Mouse (Mus musculus): Measurements from ENCODE around the gene Gm10697.
"Not testable (repeated sequence)": the region's sequence is repeated elsewhere in the genome, so short reads cannot be mapped to it uniquely, and the experiment has no call there.

Gene Gm10697

DNA sequence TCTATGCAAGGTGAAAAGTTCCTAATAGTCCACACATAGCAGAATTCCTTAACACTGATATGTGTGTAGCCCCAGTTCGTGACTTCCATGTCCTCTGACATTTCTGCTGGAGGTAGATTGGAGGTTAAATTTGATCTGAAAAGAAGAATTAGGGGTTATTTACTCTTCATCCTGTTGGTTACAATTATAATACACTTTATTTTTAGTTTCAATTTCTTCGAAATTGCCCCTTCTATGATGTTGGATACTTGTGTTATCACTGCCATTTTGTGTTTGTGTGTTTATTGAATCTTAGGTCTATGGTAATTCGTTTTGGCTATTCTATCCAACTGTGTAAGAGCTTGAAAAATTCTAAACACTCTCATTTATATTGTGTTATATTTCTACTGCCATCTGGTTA, at the start of gene Gm10697:
Gm10697 (minus strand) TSS at position 101 of the 400 bp plus-strand sequence.
- not testable (repeated sequence) for DNase-seq (ENCODE audit: low spot score)

DNA sequence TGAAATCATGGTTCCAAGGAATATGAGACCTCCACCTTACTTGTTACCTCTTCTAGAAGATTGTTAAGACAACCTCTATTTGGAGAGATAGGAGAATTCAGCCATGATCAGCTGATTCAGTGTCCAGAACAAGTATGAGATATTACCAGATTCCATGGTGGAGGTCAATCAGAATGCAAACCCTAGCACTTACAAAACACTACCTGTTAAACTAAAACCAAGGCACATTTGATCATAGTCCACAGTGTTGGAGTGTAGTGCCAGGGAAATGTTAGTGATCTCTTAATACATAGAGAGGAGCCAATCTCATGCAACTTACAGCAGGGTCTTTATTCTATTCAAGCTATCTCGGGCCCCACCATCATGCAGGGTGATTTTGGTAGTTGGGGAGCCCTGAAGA, 42.6 kb upstream of the Gm10697 start:
- DNase-seq (ENCODE audit: low spot score), result not testable (repeated sequence)

DNA sequence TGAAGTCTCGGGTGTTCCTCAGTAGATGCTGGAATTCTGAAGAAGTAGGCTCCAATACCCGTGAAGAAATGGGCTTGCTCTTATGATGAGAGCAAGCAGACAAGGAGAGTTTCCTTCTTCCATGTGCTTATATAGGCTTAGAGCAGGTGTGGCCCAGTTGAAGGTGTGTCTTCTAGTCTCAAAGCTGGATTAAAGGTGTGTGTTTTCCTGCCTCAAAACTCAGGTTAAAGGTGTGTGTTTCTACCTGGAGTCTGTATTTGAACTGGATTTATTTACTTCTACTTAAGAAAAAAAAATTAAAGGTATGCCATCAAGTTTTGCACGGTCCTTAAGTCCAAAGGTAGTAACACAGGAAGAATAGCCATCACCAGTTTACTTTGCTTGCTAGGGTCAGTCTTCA, 17.7 kb downstream of the Gm10697 start, which contains the start of gene Gm9125:
Gm9125 (minus strand) TSS at position 101 of the 400 bp plus-strand sequence.
- DNase-seq (ENCODE audit: low spot score), result not testable (repeated sequence)

DNA sequence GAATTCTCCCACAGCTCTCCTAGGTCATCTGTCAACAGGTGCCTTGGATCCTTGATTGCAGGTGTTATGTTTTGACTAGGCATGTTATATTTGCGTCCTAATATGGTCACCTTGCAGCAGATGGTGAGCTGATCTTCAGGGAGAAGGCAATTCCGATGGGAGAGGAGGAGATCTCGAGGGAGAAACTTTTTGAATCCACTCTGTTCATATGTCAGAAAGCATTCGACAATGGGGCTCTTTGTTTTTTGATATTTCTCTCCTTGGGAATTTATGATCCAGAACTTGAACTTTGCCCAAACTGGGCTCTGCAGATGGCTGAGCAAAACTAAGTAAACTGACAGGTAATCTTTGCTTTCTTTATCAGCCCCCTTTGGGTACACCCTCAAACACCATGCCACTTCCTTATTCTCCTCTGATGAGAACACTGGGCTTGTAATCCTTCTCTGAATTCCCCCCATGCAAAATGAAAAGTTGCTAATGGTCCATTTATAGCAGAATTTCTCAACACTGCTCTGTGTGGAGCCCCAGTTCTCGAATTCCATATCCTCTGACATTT, 22.8 kb downstream of the Gm10697 start:
- not testable (repeated sequence) for DNase-seq (ENCODE audit: low spot score)

DNA sequence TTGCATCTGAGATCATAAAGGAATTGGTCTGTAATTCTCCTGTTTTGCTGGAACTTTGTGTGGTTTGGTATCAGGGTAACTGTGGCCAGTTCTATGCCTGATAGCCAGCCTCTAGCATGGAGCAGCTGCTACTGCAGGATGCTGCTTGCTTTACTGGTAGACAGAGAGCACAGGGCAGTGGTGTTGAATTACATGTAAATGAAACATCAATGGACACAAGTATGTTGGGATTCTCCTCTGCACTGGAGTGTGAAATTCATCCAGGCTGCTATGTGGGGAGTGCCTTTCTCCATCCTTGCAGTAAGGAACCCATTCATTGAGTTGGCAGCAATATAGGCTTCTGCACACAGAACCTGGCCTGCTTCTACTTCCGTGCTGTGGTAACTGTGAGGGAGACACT, 34.2 kb downstream of the Gm10697 start:
- not testable (repeated sequence) for DNase-seq (ENCODE audit: low spot score)

DNA sequence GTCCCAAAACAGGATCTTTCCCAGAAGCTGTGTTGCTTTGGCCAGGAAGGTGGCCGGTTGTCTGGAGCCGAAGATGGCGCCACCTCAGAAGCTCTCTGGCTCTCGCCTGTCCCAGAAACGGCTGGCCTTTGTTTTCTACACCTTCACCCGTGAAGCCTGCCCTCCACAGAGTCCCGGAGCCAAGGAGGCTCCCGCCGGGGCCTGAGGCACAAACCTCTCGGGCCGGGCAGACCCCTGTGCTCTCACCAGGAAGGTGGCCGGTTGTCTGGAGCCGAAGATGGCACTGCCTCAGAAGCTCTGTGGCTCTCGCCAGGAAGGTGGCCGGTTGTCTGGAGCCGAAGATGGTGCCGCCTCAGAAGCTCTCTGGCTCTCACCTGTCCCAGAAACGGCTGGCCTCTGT, 38.0 kb downstream of the Gm10697 start:
- DNase-seq (ENCODE audit: low spot score), result not testable (repeated sequence)

Measured in yolk sac, embryonic 10.5 days (tissue).